Mouse (Mus musculus) neural tube, embryonic 11.5 days (tissue): ENCODE results near the gene Gm20458. TPM values are rescaled to one million over a fixed set of nuclear protein-coding genes. Genes with fewer than 3 reads are reported as not detected.

Source experiments
- ATAC-seq: fragments of 200-750 bp; cut with Nextera tagmentation; 2 replicates; pipeline ENCODE4 v1.8.0; 2017; ENCODE audit warnings: moderate number of reproducible peaks, mild to moderate bottlenecking, moderate TSS enrichment, moderate library complexity; ENCODE audit not compliant: insufficient read depth, low FRiP score, low TSS enrichment
- DNase-seq: peaks from one replicate; pipeline ENCODE4 v3.0.0-alpha.2; 2015; ENCODE audit warnings: low spot score
- H3K27ac ChIP-seq: fragments of 300-500 bp; sonication (generic); 2 replicates; pipeline ENCODE4 v1.5.1; 2014; ENCODE audit warnings: low read depth, mild to moderate bottlenecking, low read length
- H3K27me3 ChIP-seq: fragments of 300-500 bp; sonication (generic); 2 replicates; pipeline ENCODE4 v1.6.1; 2014; ENCODE audit warnings: mild to moderate bottlenecking, low read length, mixed read lengths; ENCODE audit not compliant: control insufficient read depth, insufficient read depth
- H3K36me3 ChIP-seq: fragments of 300-500 bp; sonication (generic); 2 replicates; pipeline ENCODE4 v1.6.1; 2014; ENCODE audit warnings: mild to moderate bottlenecking, low read length, moderate library complexity, mixed read lengths; ENCODE audit not compliant: control insufficient read depth, insufficient read depth
- H3K4me1 ChIP-seq: fragments of 300-500 bp; sonication (generic); 2 replicates; pipeline ENCODE4 v1.6.1; 2014; ENCODE audit warnings: low read length, mixed read lengths; ENCODE audit not compliant: control insufficient read depth, insufficient read depth
- H3K4me2 ChIP-seq: fragments of 300-500 bp; sonication (generic); 2 replicates; pipeline ENCODE4 v1.6.1; 2014; ENCODE audit warnings: low read depth, mild to moderate bottlenecking, moderate library complexity
- H3K4me3 ChIP-seq: fragments of 300-500 bp; sonication (generic); 2 replicates; pipeline ENCODE4 v1.5.1; 2014; ENCODE audit warnings: low read depth, low read length
- H3K9ac ChIP-seq: fragments of 300-500 bp; sonication (generic); 2 replicates; pipeline ENCODE4 v1.6.1; 2014; ENCODE audit warnings: mild to moderate bottlenecking, low read length
- H3K9me3 ChIP-seq: fragments of 300-500 bp; sonication (generic); 2 replicates; pipeline ENCODE4 v1.6.1; 2016; ENCODE audit warnings: low read length; ENCODE audit not compliant: control insufficient read depth
- WGBS: fragments of 180-500 bp; shearing (Covaris S2); extraction: QIAGEN DNeasy Blood & Tissue Kit; methylation state at CpG from one replicate; pipeline ENCODE4 v1.1.7; 2014; 5-methylcytosine and 5-hydroxymethylcytosine counted together
- polyA plus RNA-seq: library from polyadenylated mRNA; unstranded; fragments of >200 nt; fragmentation: Nextera tagmentation; extraction: Ambion mirVana; gene quantifications from 2 replicates; pipeline ENCODE4 v1.2.1, GENCODE M21; 2014

Gene Gm20458
- polyA plus RNA-seq, 1 experiment from 2014 or later = 4.9 TPM

DNA sequence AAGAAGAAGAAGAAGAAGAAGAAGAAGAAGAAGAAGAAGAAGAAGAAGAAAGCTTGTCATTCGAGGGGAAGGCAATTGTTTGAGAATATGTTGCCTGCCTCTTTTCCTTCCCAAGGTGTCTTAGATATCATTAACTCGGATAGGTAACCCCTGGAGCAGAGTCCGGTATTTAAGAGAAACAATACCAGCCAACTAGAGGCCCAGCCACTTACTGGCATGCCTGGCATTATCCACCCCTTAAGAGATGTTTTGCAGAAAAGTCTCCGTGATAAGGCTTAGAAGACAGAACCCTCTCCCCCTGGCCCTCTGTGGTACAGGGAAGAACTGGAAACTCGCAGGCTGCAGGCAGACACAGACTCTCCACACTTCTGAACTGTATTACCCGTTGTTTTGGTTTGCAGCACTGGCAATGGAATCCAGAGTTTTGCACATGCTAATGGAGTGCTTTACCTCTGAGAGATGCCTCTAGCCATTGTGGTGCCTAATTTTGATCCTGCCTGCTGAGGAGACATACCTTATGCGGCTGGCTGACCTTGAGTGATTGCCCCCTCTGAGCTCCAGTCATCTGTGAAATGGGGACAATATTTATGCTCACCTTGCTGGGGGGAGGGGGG is 6.8 kb upstream of the Gm20458 start:
- Histone ChIP-seq H3K4me2 (no peak overlapping the region), H3K4me3 (no peak overlapping the region), H3K9ac (no peak overlapping the region), H3K36me3 (no peaks in the 10 kb centered on the region), H3K27ac (no peak overlapping the region), H3K27me3 (no peaks in the 10 kb centered on the region), H3K4me1 (peaks cover 6% of the 10 kb centered on the region), H3K9me3 (no peaks in the 10 kb centered on the region)
- WGBS = 73% methylated on average over 7 of the region's 7 CpGs
- no peak for ATAC-seq
- DNase-seq = no peak

DNA sequence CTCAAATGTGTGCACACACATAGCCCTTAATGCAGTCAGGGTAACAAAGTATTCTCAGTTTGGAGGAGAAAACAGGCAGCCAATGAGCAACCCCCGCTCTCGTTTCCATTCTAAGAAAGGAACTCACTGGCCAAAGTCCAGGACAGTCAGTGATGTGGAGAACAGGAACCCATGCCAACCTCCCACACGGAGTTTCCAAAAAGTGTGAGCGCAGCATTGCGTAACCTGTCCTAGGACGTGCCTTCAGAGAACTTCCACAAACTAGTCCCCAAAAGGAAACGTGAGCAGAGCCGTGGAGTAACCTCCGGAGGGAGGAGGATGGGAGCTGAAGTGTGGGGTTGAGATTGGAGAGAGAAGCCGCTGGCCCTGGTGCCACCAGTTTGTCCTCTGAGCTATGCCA is 5.9 kb upstream of the Gm20458 start:
- no peak for ATAC-seq
- WGBS = 87% methylated on average over 10 of the region's 10 CpGs

GRCm38 (mm10) chr2:164455421-164456190 is 5.2 kb upstream of the Gm20458 start:
- no peaks in the 10 kb centered on the region for H3K36me3 ChIP-seq
- H3K4me3 ChIP-seq = no peak overlapping the region
- no peak overlapping the region for H3K9ac ChIP-seq
- H3K27me3 ChIP-seq = no peaks in the 10 kb centered on the region
- no peak for DNase-seq
- H3K4me2 ChIP-seq = no peak overlapping the region
- no peak for ATAC-seq
- 84% methylated on average over 6 of the region's 6 CpGs for WGBS
- H3K4me1 ChIP-seq = peaks cover 6% of the 10 kb centered on the region
- H3K27ac ChIP-seq = no peak overlapping the region
- no peaks in the 10 kb centered on the region for H3K9me3 ChIP-seq

More for the DNA sequence above, 5.9 kb upstream of the Gm20458 start:
- no peak overlapping the region for H3K27ac ChIP-seq
- no peak overlapping the region for H3K4me2 ChIP-seq
- DNase-seq = no peak
- no peak overlapping the region for H3K4me3 ChIP-seq
- H3K4me1 ChIP-seq = peaks cover 6% of the 10 kb centered on the region
- H3K27me3 ChIP-seq = no peaks in the 10 kb centered on the region
- no peak overlapping the region for H3K9ac ChIP-seq
- H3K9me3 ChIP-seq = no peaks in the 10 kb centered on the region
- H3K36me3 ChIP-seq = no peaks in the 10 kb centered on the region

DNA sequence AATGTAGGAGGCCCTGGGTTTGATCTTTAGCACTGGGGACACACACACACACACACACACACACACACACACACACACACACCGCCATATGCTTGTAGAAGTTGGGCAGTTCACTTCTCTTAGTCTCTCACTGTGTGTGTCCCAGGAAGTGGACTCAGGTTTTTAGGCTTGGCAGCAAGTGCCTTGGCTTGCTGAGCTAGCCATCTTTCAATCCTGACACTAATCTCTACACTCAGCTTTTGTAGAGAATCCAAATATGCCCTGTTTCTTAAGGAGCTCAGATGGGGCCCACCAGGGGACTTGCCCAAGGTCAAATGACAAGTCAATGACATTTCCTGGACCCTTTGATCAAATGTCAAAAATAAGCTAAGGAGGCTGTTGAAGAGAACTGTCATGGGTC is 4.4 kb upstream of the Gm20458 start:
- H3K9ac ChIP-seq = no peak overlapping the region
- H3K27ac ChIP-seq = no peak overlapping the region
- no peaks in the 10 kb centered on the region for H3K27me3 ChIP-seq
- 70% methylated on average over 1 of the region's 1 CpGs for WGBS
- no peak overlapping the region for H3K4me3 ChIP-seq
- DNase-seq (no peak), ATAC-seq (no peak)
- H3K36me3 ChIP-seq = no peaks in the 10 kb centered on the region
- no peak overlapping the region for H3K4me2 ChIP-seq
- H3K9me3 ChIP-seq = no peaks in the 10 kb centered on the region
- peaks cover 6% of the 10 kb centered on the region for H3K4me1 ChIP-seq

- ATAC-seq = no peak
- WGBS = 0% methylated on average over 7 of the region's 7 CpGs
- Histone ChIP-seq H3K36me3 (no peaks in the 10 kb centered on the region), H3K27me3 (no peaks in the 10 kb centered on the region), H3K4me3 (no peak within 1 kb of the TSS), H3K9ac (peak within 1 kb of the TSS; percentile 37; the same call in 1 of the 2 replicates), H3K27ac (no peak within 1 kb of the TSS), H3K4me1 (peaks cover 10% of the 10 kb centered on the region), H3K4me2 (peak within 1 kb of the TSS; percentile 31), H3K9me3 (no peaks in the 10 kb centered on the region)
- DNase-seq = peak; percentile 23
Measured at GRCm38 (mm10) chr2:164456864-164457300, 3.9 kb upstream of the Gm20458 start, which contains the start of gene Sys1. Sys1 (plus strand) TSS chr2:164456964.

DNA sequence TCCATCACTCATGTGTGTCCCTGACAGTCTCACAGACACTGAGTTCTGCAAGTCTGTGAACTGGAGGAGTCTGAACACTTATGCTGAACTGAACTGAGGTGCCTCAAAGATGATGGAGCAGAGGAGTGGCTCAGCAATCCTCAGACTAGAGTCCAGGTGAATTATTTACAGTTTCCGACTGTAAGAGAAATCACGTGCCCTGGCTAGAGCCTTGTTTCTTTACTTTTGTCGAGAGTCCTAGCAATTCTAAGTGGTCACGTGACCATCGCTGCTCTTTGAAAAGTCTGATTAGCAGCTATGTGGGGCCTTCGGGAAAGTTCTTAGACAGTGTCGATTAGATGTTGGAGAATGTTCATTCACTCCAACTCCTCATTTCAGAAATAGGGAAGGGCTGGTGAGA is 2.8 kb upstream of the Gm20458 start:
- Histone ChIP-seq H3K9me3 (no peaks in the 10 kb centered on the region), H3K4me1 (peaks cover 12% of the 10 kb centered on the region), H3K36me3 (no peaks in the 10 kb centered on the region), H3K4me2 (no peak overlapping the region), H3K4me3 (no peak overlapping the region), H3K27ac (no peak overlapping the region), H3K9ac (no peak overlapping the region), H3K27me3 (no peaks in the 10 kb centered on the region)
- ATAC-seq (no peak), DNase-seq (no peak)
- WGBS = 64% methylated on average over 7 of the region's 7 CpGs

GRCm38 (mm10) chr2:164458535-164458934 is 2.2 kb upstream of the Gm20458 start:
- Histone ChIP-seq H3K27me3 (no peaks in the 10 kb centered on the region), H3K4me3 (no peak overlapping the region), H3K4me1 (peaks cover 12% of the 10 kb centered on the region), H3K27ac (no peak overlapping the region), H3K9ac (no peak overlapping the region), H3K9me3 (no peaks in the 10 kb centered on the region), H3K4me2 (no peak overlapping the region), H3K36me3 (peaks cover 3% of the 10 kb centered on the region; the same call in 1 of the 2 replicates)
- ATAC-seq = no peak
- no peak for DNase-seq
- 87% methylated on average over 8 of the region's 8 CpGs for WGBS

- Histone ChIP-seq H3K4me3 (no peak overlapping the region), H3K4me2 (no peak overlapping the region), H3K9me3 (no peaks in the 10 kb centered on the region), H3K27ac (no peak overlapping the region), H3K9ac (no peak overlapping the region), H3K27me3 (no peaks in the 10 kb centered on the region), H3K36me3 (peaks cover 6% of the 10 kb centered on the region; the same call in 1 of the 2 replicates), H3K4me1 (peaks cover 6% of the 10 kb centered on the region)
- ATAC-seq (no peak), DNase-seq (no peak)
Measured at GRCm38 (mm10) chr2:164465161-164465560, 4.4 kb downstream of the Gm20458 start.

GRCm38 (mm10) chr2:164466787-164467186 is 6.0 kb downstream of the Gm20458 start:
- WGBS = 89% methylated on average over 5 of the region's 5 CpGs
- Histone ChIP-seq H3K4me3 (no peak overlapping the region), H3K4me2 (no peak overlapping the region), H3K9ac (no peak overlapping the region), H3K36me3 (peaks cover 6% of the 10 kb centered on the region; the same call in 1 of the 2 replicates), H3K27me3 (no peaks in the 10 kb centered on the region), H3K4me1 (peaks cover 3% of the 10 kb centered on the region), H3K27ac (no peak overlapping the region), H3K9me3 (no peaks in the 10 kb centered on the region)
- ATAC-seq = no peak
- no peak for DNase-seq
